ENCODE assay signal across 8 mouse cellular contexts in genomic region chr13:21934982-21935791, GRCm38 (mm10). TPM values are rescaled to one million over a fixed set of nuclear protein-coding genes. Genes with fewer than 3 reads are reported as not detected.
DNase-seq lines count a peak whose midpoint lies in the region; ATAC-seq lines count a peak whose summit lies in the region.

No protein-coding gene starts in this region.

- no peaks in the 10 kb centered on the region for H3K27me3 ChIP-seq in liver, embryonic 15.5 days

- peak overlapping the region; percentile 67 for H3K4me2 ChIP-seq in liver, embryonic 15.5 days

- H3K9ac ChIP-seq in liver, embryonic 15.5 days, result no peak overlapping the region

- H3K36me3 ChIP-seq in liver, embryonic 15.5 days (replicated peaks), result no peaks in the 10 kb centered on the region

- H3K4me1 ChIP-seq in liver, embryonic 15.5 days (replicated peaks), result peaks cover 37% of the 10 kb centered on the region

- ATAC-seq in liver, embryonic 15.5 days (ENCODE audit: insufficient read depth), result no peak

- no peaks in the 10 kb centered on the region for H3K9me3 ChIP-seq in liver, embryonic 15.5 days (replicated peaks)

- no peak overlapping the region; the same call in 1 of the 2 replicates for H3K27ac ChIP-seq in liver, embryonic 15.5 days (replicated peaks)

- peak overlapping the region; percentile 52 for H3K4me3 ChIP-seq in liver, embryonic 15.5 days (replicated peaks)

- peak; percentile 49 for DNase-seq in ovary, postnatal 36 days (ENCODE audit: low spot score)
- no peak for DNase-seq in ovary, postnatal 10 days (ENCODE audit: low spot score)
- peak; percentile 68 for DNase-seq in adrenal gland, postnatal 25 days
- peak; percentile 36 to 74 for DNase-seq in frontal cortex, postnatal 36 days (ENCODE audit: low spot score in 2 of 2)
- peak; percentile 13 to 43 for DNase-seq in kidney, adult 8-10 months
- peak; percentile 72 for DNase-seq in retina, embryonic 14.5 days (ENCODE audit: low spot score)
- no peak for DNase-seq in ovary, adult 18-20 months (ENCODE audit: low spot score)

- WGBS in liver, embryonic 15.5 days (ENCODE audit: insufficient replicate concordance), result 12% methylated on average over 17 of the region's 17 CpGs

RNA-seq across cellular contexts. Expression of gene Zfp184, which starts 9.7 kb away (rescaled TPM):
- total RNA-seq in adrenal gland, postnatal 25 days (2021), result 2.0 and 2.1 TPM in 2 replicates
- 0.59 and 0.71 TPM in 2 replicates for polyA plus RNA-seq in liver, embryonic 15.5 days (2015; fragmentation: Nextera tagmentation; extraction: Ambion mirVana)

RNA-seq across cellular contexts. Expression of gene Pom121l2, which starts 45.8 kb away (rescaled TPM):
- total RNA-seq in adrenal gland, postnatal 25 days (2021), result not detected in 2 replicates
- not detected in 2 replicates for polyA plus RNA-seq in liver, embryonic 15.5 days (2015; fragmentation: Nextera tagmentation; extraction: Ambion mirVana)

Comparison
In these comparisons a context has a peak if more than half of its experiments do, and no peak if none do; other contexts are left out.
1. DNase-seq: peak in ovary, postnatal 36 days (single experiment), adrenal gland, postnatal 25 days (single experiment), frontal cortex, postnatal 36 days (2 of 2), kidney, adult 8-10 months (2 of 2) and retina, embryonic 14.5 days (single experiment); none in ovary, postnatal 10 days (single experiment) and ovary, adult 18-20 months (single experiment).